Mouse (Mus musculus): Measurements from ENCODE around the gene 6430531B16Rik.

- no peak for TF ChIP-seq CTCF (IDR thresholded peaks at IDR 0.05; ENCODE audit: low read depth)
- TF ChIP-seq EP300 (IDR thresholded peaks at IDR 0.05; ENCODE audit: low read depth): no peak
Observed at GRCm38 (mm10) chr7:140001086-140001740, 22.7 kb upstream of the 6430531B16Rik start.
